36 mouse cellular contexts compared by ENCODE assay signal in the genomic region with DNA sequence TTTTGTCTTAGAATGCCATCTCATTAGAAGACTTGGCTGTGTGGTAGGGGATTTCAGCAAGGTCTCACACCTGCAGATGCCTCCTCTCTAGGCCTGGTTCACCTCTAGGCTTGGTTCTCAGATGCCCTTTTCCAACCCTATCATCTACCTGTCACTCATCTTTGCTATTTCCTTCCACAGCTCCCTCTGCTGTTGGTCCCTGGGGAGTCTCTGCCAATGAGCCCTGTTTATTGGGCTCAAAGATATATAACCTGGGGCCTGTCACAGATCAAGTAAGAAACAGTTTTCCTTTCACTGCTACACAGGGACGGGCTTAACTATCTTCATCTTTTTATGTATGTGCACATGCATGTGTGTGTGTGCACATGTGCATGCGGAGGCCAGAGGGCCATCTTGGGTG. TPM values are rescaled to one million over a fixed set of nuclear protein-coding genes. Genes with fewer than 3 reads are reported as not detected.
DNase-seq lines count a peak whose midpoint lies in the region; ATAC-seq and TF ChIP-seq lines count a peak whose summit lies in the region.
"Had no signal": no experiment of that assay in that cellular context is flagged by ENCODE, and none has a peak within 500 bp of the region (broad histone marks: within the 10 kb centered on the region; RNA-seq: fewer than 3 reads in every experiment).

No protein-coding gene starts in this region.

- no peaks in the 10 kb centered on the region for H3K4me1 ChIP-seq in intestine, postnatal 0 days (replicated peaks; ENCODE audit: control insufficient read depth, insufficient read depth, low read length)
- H3K4me1 ChIP-seq in intestine, embryonic 16.5 days (ENCODE audit: control insufficient read depth, insufficient read depth, low read length), result no peaks in the 10 kb centered on the region
- H3K4me1 ChIP-seq: embryonic facial prominence, embryonic 10.5 days; embryonic facial prominence, embryonic 15.5 days; forebrain, embryonic 13.5 days; heart, embryonic 10.5 days; heart, embryonic 15.5 days; limb, embryonic 15.5 days; liver, embryonic 13.5 days; midbrain, embryonic 15.5 days; neural tube, embryonic 15.5 days had no signal

- no peak overlapping the region for H3K4me3 ChIP-seq in intestine, postnatal 0 days (ENCODE audit: low read depth, low read length)
- H3K4me3 ChIP-seq in intestine, embryonic 16.5 days (ENCODE audit: low read length), result no peak overlapping the region
- H3K4me3 ChIP-seq: embryonic facial prominence, embryonic 10.5 days; embryonic facial prominence, embryonic 15.5 days; forebrain, embryonic 13.5 days; heart, embryonic 10.5 days; heart, embryonic 15.5 days; hindbrain, embryonic 12.5 days; kidney, embryonic 15.5 days; limb, embryonic 10.5 days; limb, embryonic 15.5 days; liver, embryonic 13.5 days; midbrain, embryonic 15.5 days; neural tube, embryonic 15.5 days had no signal

- no peaks in the 10 kb centered on the region for H3K36me3 ChIP-seq in intestine, postnatal 0 days (ENCODE audit: control insufficient read depth, insufficient read depth)
- no peaks in the 10 kb centered on the region for H3K36me3 ChIP-seq in intestine, embryonic 16.5 days (ENCODE audit: control insufficient read depth, insufficient read depth, low read length)
- H3K36me3 ChIP-seq: midbrain, embryonic 15.5 days had no signal

- no peak overlapping the region for H3K4me2 ChIP-seq in intestine, postnatal 0 days (replicated peaks; ENCODE audit: low read depth)
- no peak overlapping the region for H3K4me2 ChIP-seq in intestine, embryonic 16.5 days (ENCODE audit: low read depth, low read length)
- H3K4me2 ChIP-seq: embryonic facial prominence, embryonic 15.5 days; forebrain, embryonic 13.5 days; heart, embryonic 15.5 days; hindbrain, embryonic 12.5 days; kidney, embryonic 15.5 days; limb, embryonic 15.5 days; liver, embryonic 13.5 days; midbrain, embryonic 15.5 days; neural tube, embryonic 15.5 days had no signal

- no peaks in the 10 kb centered on the region for H3K9me3 ChIP-seq in intestine, postnatal 0 days (ENCODE audit: control insufficient read depth)
- no peaks in the 10 kb centered on the region for H3K9me3 ChIP-seq in intestine, embryonic 16.5 days (ENCODE audit: control insufficient read depth, low read length)
- H3K9me3 ChIP-seq: embryonic facial prominence, embryonic 15.5 days; forebrain, embryonic 13.5 days; heart, embryonic 10.5 days; heart, embryonic 15.5 days; hindbrain, embryonic 12.5 days; kidney, embryonic 15.5 days; limb, embryonic 10.5 days; limb, embryonic 15.5 days; liver, embryonic 13.5 days; midbrain, embryonic 15.5 days; neural tube, embryonic 15.5 days had no signal

- ATAC-seq in intestine, postnatal 0 days, result no peak
- ATAC-seq in intestine, embryonic 16.5 days, result no peak
- ATAC-seq: activated CD4-positive, CD25-positive, alpha-beta regulatory T cell, adult 4 months; forebrain, embryonic 13.5 days; hindbrain, postnatal 0 days; midbrain, embryonic 15.5 days had no signal

- peak; percentile 25 for DNase-seq in thymus, postnatal 0 days (ENCODE audit: low spot score)
- DNase-seq in thymus, postnatal 10 days (ENCODE audit: low spot score in 2 of 2), result no peak
- peak; percentile 60 for DNase-seq in thymus, postnatal 25 days
- no peak for DNase-seq in cerebellum, postnatal 10 days
- DNase-seq in urinary bladder, postnatal 25 days (ENCODE audit: low spot score), result no peak
- DNase-seq: adrenal gland, adult 2 months; adrenal gland, postnatal 36 days; cerebellum, adult 18-20 months; cerebellum, postnatal 14 days; gastrocnemius, postnatal 14 days; heart, adult 11 months; heart, postnatal 36 days; kidney, adult 11 months; kidney, postnatal 36 days; layer of hippocampus, postnatal 36 days; liver, embryonic 13.5 days; lung, adult 2 months; lung, postnatal 10 days; right cerebral cortex, adult 18-20 months; spleen, adult 18-20 months had no signal

- 87% methylated on average over 2 of the region's 2 CpGs for WGBS in intestine, postnatal 0 days
- WGBS in intestine, embryonic 16.5 days, result 91% methylated on average over 2 of the region's 2 CpGs

- peak; percentile 29; the same call in 1 of the 2 replicates for TF ChIP-seq CTCF in intestine, postnatal 0 days (IDR thresholded peaks at IDR 0.05; ENCODE audit: low read depth)

- no peak overlapping the region for H3K9ac ChIP-seq in intestine, postnatal 0 days (ENCODE audit: low read depth, low read length)
- no peak overlapping the region for H3K9ac ChIP-seq in intestine, embryonic 16.5 days (ENCODE audit: low read depth, low read length)
- H3K9ac ChIP-seq: embryonic facial prominence, embryonic 15.5 days; forebrain, embryonic 13.5 days; heart, embryonic 15.5 days; hindbrain, embryonic 12.5 days; kidney, embryonic 15.5 days; limb, embryonic 15.5 days; liver, embryonic 13.5 days; midbrain, embryonic 15.5 days; neural tube, embryonic 15.5 days had no signal

- H3K27ac ChIP-seq in intestine, postnatal 0 days (ENCODE audit: low read depth, low read length), result no peak overlapping the region
- no peak overlapping the region for H3K27ac ChIP-seq in intestine, embryonic 16.5 days (ENCODE audit: low read length)
- H3K27ac ChIP-seq: embryonic facial prominence, embryonic 10.5 days; embryonic facial prominence, embryonic 15.5 days; forebrain, embryonic 13.5 days; heart, embryonic 10.5 days; heart, embryonic 15.5 days; hindbrain, embryonic 12.5 days; hindbrain, postnatal 0 days; kidney, embryonic 15.5 days; limb, embryonic 10.5 days; limb, embryonic 15.5 days; liver, embryonic 13.5 days; macrophage; midbrain, embryonic 15.5 days; neural tube, embryonic 15.5 days had no signal

- no peaks in the 10 kb centered on the region for H3K27me3 ChIP-seq in intestine, postnatal 0 days (replicated peaks; ENCODE audit: control insufficient read depth, insufficient read depth, low read length)
- no peaks in the 10 kb centered on the region for H3K27me3 ChIP-seq in intestine, embryonic 16.5 days (replicated peaks; ENCODE audit: control insufficient read depth, insufficient read depth, low read length)
- H3K27me3 ChIP-seq: embryonic facial prominence, embryonic 15.5 days; heart, embryonic 15.5 days; hindbrain, embryonic 12.5 days; kidney, embryonic 15.5 days; limb, embryonic 15.5 days; liver, embryonic 13.5 days; midbrain, embryonic 15.5 days; neural tube, embryonic 15.5 days had no signal

RNA-seq across cellular contexts. Expression of a gene that starts 5.3 kb away (rescaled TPM):
- polyA plus RNA-seq in intestine, postnatal 0 days (2015; fragmentation: Nextera tagmentation; extraction: Ambion mirVana), result 5.1 and 6.5 TPM in 2 replicates
- polyA plus RNA-seq in intestine, embryonic 16.5 days (2015; fragmentation: Nextera tagmentation; extraction: Ambion mirVana), result 15.4 and 19.0 TPM in 2 replicates
- 15.9 and 16.8 TPM in 2 replicates for polyA plus RNA-seq in thymus, postnatal 0 days (2015; fragmentation: Nextera tagmentation; extraction: Ambion mirVana)

Comparison
In these comparisons a context has a peak if more than half of its experiments do, and no peak if none do; other contexts are left out.
1. DNase-seq: peak in thymus, postnatal 0 days (single experiment) and thymus, postnatal 25 days (single experiment); none in thymus, postnatal 10 days (0 of 2), cerebellum, postnatal 10 days (0 of 2) and urinary bladder, postnatal 25 days (single experiment).